18 mouse cellular contexts compared by ENCODE assay signal in the genomic region with DNA sequence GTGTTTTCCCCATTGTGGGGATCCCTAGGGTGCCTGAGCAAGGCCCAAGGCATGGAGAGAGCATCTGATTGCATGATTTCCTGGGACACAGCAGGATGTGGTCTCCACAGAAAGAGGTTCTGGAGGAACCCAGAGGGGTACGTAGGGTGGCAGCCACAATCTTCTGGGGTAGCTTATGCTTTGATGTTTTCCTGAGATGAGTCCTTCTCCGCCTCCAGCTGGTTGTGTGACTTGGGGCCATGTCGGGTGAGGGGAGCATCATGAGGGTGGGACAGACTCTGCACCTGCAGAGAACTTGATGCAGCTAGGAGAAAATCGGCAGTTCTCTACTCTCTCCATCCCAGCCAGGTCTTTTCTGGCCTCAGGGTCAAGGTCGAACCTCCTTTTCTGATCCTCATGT. TPM values are rescaled to one million over a fixed set of nuclear protein-coding genes. Genes with fewer than 3 reads are reported as not detected.
A peak's percentile ranks its signal among the peaks of the same experiment; 100 is the strongest.
DNase-seq lines count a peak whose midpoint lies in the region; ATAC-seq and TF ChIP-seq lines count a peak whose summit lies in the region.
"Had no signal": no experiment of that assay in that cellular context is flagged by ENCODE, and none has a peak within 500 bp of the region (broad histone marks: within the 10 kb centered on the region; RNA-seq: fewer than 3 reads in every experiment).

No protein-coding gene starts in this region.

- H3K4me3 ChIP-seq in heart, embryonic 11.5 days (ENCODE audit: low read depth, low read length) = no peak overlapping the region
- H3K4me3 ChIP-seq in intestine, postnatal 0 days (ENCODE audit: low read depth, low read length) = no peak overlapping the region
- H3K4me3 ChIP-seq in intestine, embryonic 16.5 days (ENCODE audit: low read length) = no peak overlapping the region
- H3K4me3 ChIP-seq in limb, embryonic 10.5 days = no peak overlapping the region
- no peak overlapping the region for H3K4me3 ChIP-seq in forebrain, embryonic 15.5 days
- H3K4me3 ChIP-seq: embryonic facial prominence, embryonic 15.5 days; hindbrain, embryonic 12.5 days; midbrain, embryonic 10.5 days had no signal

- peak overlapping the region; percentile 12 for H3K4me2 ChIP-seq in heart, embryonic 11.5 days
- H3K4me2 ChIP-seq in intestine, postnatal 0 days (replicated peaks; ENCODE audit: low read depth) = no peak overlapping the region; the same call in 1 of the 2 replicates
- no peak overlapping the region for H3K4me2 ChIP-seq in intestine, embryonic 16.5 days (ENCODE audit: low read depth, low read length)
- no peak overlapping the region for H3K4me2 ChIP-seq in forebrain, embryonic 15.5 days (replicated peaks)
- H3K4me2 ChIP-seq: embryonic facial prominence, embryonic 15.5 days; hindbrain, embryonic 12.5 days had no signal

- no peak for TF ChIP-seq CTCF in intestine, postnatal 0 days (IDR thresholded peaks at IDR 0.05; ENCODE audit: low read depth)

- H3K27ac ChIP-seq in heart, embryonic 11.5 days (ENCODE audit: low read depth, low read length) = no peak overlapping the region
- H3K27ac ChIP-seq in intestine, postnatal 0 days (ENCODE audit: low read depth, low read length) = peak overlapping the region; percentile 0; the same call in 1 of the 2 replicates
- no peak overlapping the region for H3K27ac ChIP-seq in intestine, embryonic 16.5 days (ENCODE audit: low read length)
- 0 out of 2 replicates have a peak overlapping the region, but pooled peaks have one; percentile 3 for H3K27ac ChIP-seq in limb, embryonic 10.5 days
- H3K27ac ChIP-seq in forebrain, embryonic 15.5 days (replicated peaks) = no peak overlapping the region
- H3K27ac ChIP-seq: embryonic facial prominence, embryonic 15.5 days; hindbrain, embryonic 12.5 days; midbrain, embryonic 10.5 days had no signal

- H3K9ac ChIP-seq in heart, embryonic 11.5 days (ENCODE audit: low read depth, low read length) = no peak overlapping the region
- H3K9ac ChIP-seq in intestine, postnatal 0 days (ENCODE audit: low read depth, low read length) = no peak overlapping the region
- H3K9ac ChIP-seq in intestine, embryonic 16.5 days (ENCODE audit: low read depth, low read length) = no peak overlapping the region
- H3K9ac ChIP-seq in forebrain, embryonic 15.5 days (replicated peaks) = no peak overlapping the region
- H3K9ac ChIP-seq: embryonic facial prominence, embryonic 15.5 days; hindbrain, embryonic 12.5 days had no signal

- H3K9me3 ChIP-seq in heart, embryonic 11.5 days (replicated peaks; ENCODE audit: control insufficient read depth, low read length) = no peaks in the 10 kb centered on the region
- no peaks in the 10 kb centered on the region for H3K9me3 ChIP-seq in intestine, postnatal 0 days (ENCODE audit: control insufficient read depth)
- H3K9me3 ChIP-seq in intestine, embryonic 16.5 days (ENCODE audit: control insufficient read depth, low read length) = no peaks in the 10 kb centered on the region
- H3K9me3 ChIP-seq in limb, embryonic 10.5 days (replicated peaks) = no peaks in the 10 kb centered on the region
- H3K9me3 ChIP-seq in forebrain, embryonic 15.5 days = no peaks in the 10 kb centered on the region
- H3K9me3 ChIP-seq: embryonic facial prominence, embryonic 15.5 days; hindbrain, embryonic 12.5 days; midbrain, embryonic 10.5 days had no signal

- H3K36me3 ChIP-seq in heart, embryonic 11.5 days (ENCODE audit: control insufficient read depth, insufficient read depth, low read length) = no peaks in the 10 kb centered on the region
- no peaks in the 10 kb centered on the region for H3K36me3 ChIP-seq in intestine, postnatal 0 days (ENCODE audit: control insufficient read depth, insufficient read depth)
- H3K36me3 ChIP-seq in intestine, embryonic 16.5 days (ENCODE audit: control insufficient read depth, insufficient read depth, low read length) = no peaks in the 10 kb centered on the region
- H3K36me3 ChIP-seq in limb, embryonic 10.5 days = 0 out of 2 replicates have a peak, but pooled peaks cover 5% of the 10 kb centered on the region
- H3K36me3 ChIP-seq in forebrain, embryonic 15.5 days = no peaks in the 10 kb centered on the region
- H3K36me3 ChIP-seq: embryonic facial prominence, embryonic 15.5 days; hindbrain, embryonic 12.5 days; midbrain, embryonic 10.5 days had no signal

- 71% methylated on average over 5 of the region's 5 CpGs for WGBS in heart, embryonic 11.5 days (ENCODE audit: insufficient replicate concordance)
- WGBS in intestine, postnatal 0 days = 69% methylated on average over 5 of the region's 5 CpGs
- WGBS in intestine, embryonic 16.5 days = 75% methylated on average over 5 of the region's 5 CpGs
- 93% methylated on average over 5 of the region's 5 CpGs for WGBS in limb, embryonic 10.5 days
- WGBS in forebrain, embryonic 15.5 days = 93% methylated on average over 5 of the region's 5 CpGs

- DNase-seq in heart, adult 18-20 months = no peak
- no peak for DNase-seq in limb, embryonic 10.5 days (ENCODE audit: low spot score)
- DNase-seq in thymus, postnatal 4 days = peak; percentile 59
- DNase-seq: adrenal gland, postnatal 36 days; cerebellum, adult 9-11 months; gastrocnemius, postnatal 14 days; kidney, adult 2 months; kidney, postnatal 10 days; lung, adult 18-20 months; lung, postnatal 10 days had no signal

- peaks cover 75% of the 10 kb centered on the region for H3K4me1 ChIP-seq in heart, embryonic 11.5 days (ENCODE audit: control insufficient read depth, insufficient read depth, low read length)
- peaks cover 44% of the 10 kb centered on the region for H3K4me1 ChIP-seq in intestine, postnatal 0 days (replicated peaks; ENCODE audit: control insufficient read depth, insufficient read depth, low read length)
- H3K4me1 ChIP-seq in intestine, embryonic 16.5 days (ENCODE audit: control insufficient read depth, insufficient read depth, low read length) = peaks cover 74% of the 10 kb centered on the region
- H3K4me1 ChIP-seq in limb, embryonic 10.5 days = peaks cover 92% of the 10 kb centered on the region
- H3K4me1 ChIP-seq in forebrain, embryonic 15.5 days = peaks cover 6% of the 10 kb centered on the region

- no peaks in the 10 kb centered on the region for H3K27me3 ChIP-seq in heart, embryonic 11.5 days (ENCODE audit: control insufficient read depth, insufficient read depth, low read length)
- H3K27me3 ChIP-seq in intestine, postnatal 0 days (replicated peaks; ENCODE audit: control insufficient read depth, insufficient read depth, low read length) = no peaks in the 10 kb centered on the region
- no peaks in the 10 kb centered on the region for H3K27me3 ChIP-seq in intestine, embryonic 16.5 days (replicated peaks; ENCODE audit: control insufficient read depth, insufficient read depth, low read length)
- no peaks in the 10 kb centered on the region for H3K27me3 ChIP-seq in limb, embryonic 10.5 days (ENCODE audit: low read depth, poor library complexity, severe bottlenecking)
- no peaks in the 10 kb centered on the region for H3K27me3 ChIP-seq in forebrain, embryonic 15.5 days
- H3K27me3 ChIP-seq: embryonic facial prominence, embryonic 15.5 days; hindbrain, embryonic 12.5 days had no signal

- no peak for ATAC-seq in heart, embryonic 11.5 days (replicated peaks; ENCODE audit: insufficient number of reproducible peaks, low FRiP score, low TSS enrichment)
- no peak for ATAC-seq in intestine, postnatal 0 days
- no peak for ATAC-seq in intestine, embryonic 16.5 days
- ATAC-seq in forebrain, embryonic 15.5 days (replicated peaks) = no peak
- ATAC-seq: forebrain, embryonic 14.5 days had no signal

RNA-seq across cellular contexts. Expression of a gene that starts 36.4 kb away (rescaled TPM):
- 4.2 and 5.2 TPM in 2 replicates for polyA plus RNA-seq in heart, embryonic 11.5 days (2014; fragmentation: Nextera tagmentation; extraction: Ambion mirVana)
- 10 to 100 TPM; 51.3 to 52.4 TPM for total RNA-seq in heart, adult 18-20 months (2021)
- polyA plus RNA-seq in intestine, postnatal 0 days (2015; fragmentation: Nextera tagmentation; extraction: Ambion mirVana) = 9.0 and 10.2 TPM in 2 replicates
- polyA plus RNA-seq in intestine, embryonic 16.5 days (2015; fragmentation: Nextera tagmentation; extraction: Ambion mirVana) = 9.9 and 11.4 TPM in 2 replicates
- polyA plus RNA-seq in limb, embryonic 10.5 days (2016; fragmentation: Nextera tagmentation; extraction: Ambion mirVana) = 8.7 and 10.9 TPM in 2 replicates
- 3.2 TPM in 2 replicates for polyA plus RNA-seq in forebrain, embryonic 15.5 days (2015; fragmentation: Nextera tagmentation; extraction: Ambion mirVana)

Comparison
In these comparisons a context has a peak if more than half of its experiments do, and no peak if none do; other contexts are left out.
1. H3K27ac ChIP-seq: peak in intestine, postnatal 0 days (single experiment) and limb, embryonic 10.5 days (single experiment); none in heart, embryonic 11.5 days (single experiment), intestine, embryonic 16.5 days (single experiment) and forebrain, embryonic 15.5 days (single experiment).